9 mouse cellular contexts compared by ENCODE assay signal in genomic region chr3:96551203-96551602, GRCm38 (mm10). TPM values are rescaled to one million over a fixed set of nuclear protein-coding genes. Genes with fewer than 3 reads are reported as not detected.
DNase-seq lines count a peak whose midpoint lies in the region; ATAC-seq and TF ChIP-seq lines count a peak whose summit lies in the region.
"Had no signal": no experiment of that assay in that cellular context is flagged by ENCODE, and none has a peak within 500 bp of the region (broad histone marks: within the 10 kb centered on the region; RNA-seq: fewer than 3 reads in every experiment).

No protein-coding gene starts in this region.

- no peaks in the 10 kb centered on the region for H3K9me3 ChIP-seq in embryonic facial prominence, embryonic 12.5 days
- H3K9me3 ChIP-seq in intestine, embryonic 16.5 days (ENCODE audit: control insufficient read depth, low read length) = no peaks in the 10 kb centered on the region
- H3K9me3 ChIP-seq: limb, embryonic 13.5 days had no signal

- H3K4me3 ChIP-seq in testis, adult 2 months (ENCODE audit: control insufficient read depth, low read depth, low read length) = no peak overlapping the region
- H3K4me3 ChIP-seq in embryonic facial prominence, embryonic 12.5 days = no peak overlapping the region
- H3K4me3 ChIP-seq in intestine, embryonic 16.5 days (ENCODE audit: low read length) = no peak overlapping the region
- H3K4me3 ChIP-seq: limb, embryonic 13.5 days had no signal

- TF ChIP-seq CTCF in testis, adult 2 months (IDR thresholded peaks at IDR 0.05; ENCODE audit: control insufficient read depth, insufficient read depth, insufficient replicate concordance, low read depth, low read length) = no peak

- DNase-seq in embryo, embryonic 10 days (ENCODE audit: low spot score) = peak; percentile 78
- no peak for DNase-seq in embryo, embryonic 9.5 days (ENCODE audit: extremely low spot score)
- no peak for DNase-seq in testis, postnatal 14 days (ENCODE audit: low spot score)
- peak; percentile 92 for DNase-seq in lung, postnatal 36 days
- peak; percentile 75 for DNase-seq in testis, postnatal 10 days (ENCODE audit: low spot score)

- no peaks in the 10 kb centered on the region; the same call in none of the 2 replicates for H3K4me1 ChIP-seq in testis, adult 2 months (ENCODE audit: control insufficient read depth, insufficient read depth, low read length)
- H3K4me1 ChIP-seq in embryonic facial prominence, embryonic 12.5 days = peaks cover 11% of the 10 kb centered on the region; the same call in 1 of the 2 replicates
- H3K4me1 ChIP-seq in intestine, embryonic 16.5 days (ENCODE audit: control insufficient read depth, insufficient read depth, low read length) = peaks cover 24% of the 10 kb centered on the region

- no peak for TF ChIP-seq POLR2A in testis, adult 2 months (IDR thresholded peaks at IDR 0.05; ENCODE audit: control insufficient read depth, low read depth, low read length)

- H3K27ac ChIP-seq in testis, adult 2 months (ENCODE audit: control insufficient read depth, insufficient read depth, low read depth, low read length) = peak overlapping the region; percentile 54; the same call in 1 of the 2 replicates
- H3K27ac ChIP-seq in embryonic facial prominence, embryonic 12.5 days = 0 out of 2 replicates have a peak overlapping the region, but pooled peaks have one; percentile 7
- no peak overlapping the region for H3K27ac ChIP-seq in intestine, embryonic 16.5 days (ENCODE audit: low read length)
- H3K27ac ChIP-seq: limb, embryonic 13.5 days had no signal

- H3K36me3 ChIP-seq in testis, adult 2 months (ENCODE audit: control insufficient read depth, insufficient read depth, low read length) = no peaks in the 10 kb centered on the region
- no peaks in the 10 kb centered on the region for H3K36me3 ChIP-seq in embryonic facial prominence, embryonic 12.5 days
- no peaks in the 10 kb centered on the region for H3K36me3 ChIP-seq in intestine, embryonic 16.5 days (ENCODE audit: control insufficient read depth, insufficient read depth, low read length)
- H3K36me3 ChIP-seq: limb, embryonic 13.5 days had no signal

- 12% methylated on average over 8 of the region's 8 CpGs for whole genome bisulfite sequencing in embryonic facial prominence, embryonic 12.5 days
- 10% methylated on average over 8 of the region's 8 CpGs for WGBS in intestine, embryonic 16.5 days

- H3K4me2 ChIP-seq in embryonic facial prominence, embryonic 12.5 days (replicated peaks) = no peak overlapping the region
- no peak overlapping the region for H3K4me2 ChIP-seq in intestine, embryonic 16.5 days (ENCODE audit: low read depth, low read length)
- H3K4me2 ChIP-seq: limb, embryonic 13.5 days had no signal

- ATAC-seq in embryonic facial prominence, embryonic 12.5 days (ENCODE audit: insufficient number of reproducible peaks, insufficient read depth, low FRiP score, low TSS enrichment) = no peak
- ATAC-seq in intestine, embryonic 16.5 days = peak; percentile 19; the same call in 1 of the 2 replicates

- no peaks in the 10 kb centered on the region for H3K27me3 ChIP-seq in testis, adult 2 months (ENCODE audit: control insufficient read depth, insufficient read depth, low read length)
- H3K27me3 ChIP-seq in embryonic facial prominence, embryonic 12.5 days = no peaks in the 10 kb centered on the region
- H3K27me3 ChIP-seq in intestine, embryonic 16.5 days (replicated peaks; ENCODE audit: control insufficient read depth, insufficient read depth, low read length) = no peaks in the 10 kb centered on the region
- H3K27me3 ChIP-seq: limb, embryonic 13.5 days had no signal

- H3K9ac ChIP-seq in embryonic facial prominence, embryonic 12.5 days = no peak overlapping the region
- H3K9ac ChIP-seq in intestine, embryonic 16.5 days (ENCODE audit: low read depth, low read length) = peak overlapping the region; percentile 3; the same call in 1 of the 2 replicates
- H3K9ac ChIP-seq: limb, embryonic 13.5 days had no signal

RNA-seq across cellular contexts. Expression of gene Txnip, which starts 6.6 kb away (rescaled TPM):
- 73.8 and 75.5 TPM in 2 replicates for polyA plus RNA-seq in testis, adult 2 months (2012; rRNA removed)
- polyA plus RNA-seq in embryonic facial prominence, embryonic 12.5 days (2016; fragmentation: Nextera tagmentation; extraction: Ambion mirVana) = 75.8 and 80.8 TPM in 2 replicates
- polyA plus RNA-seq in intestine, embryonic 16.5 days (2015; fragmentation: Nextera tagmentation; extraction: Ambion mirVana) = 146 and 152 TPM in 2 replicates

RNA-seq across cellular contexts. Expression of gene Gm16253, which starts 25.6 kb away (rescaled TPM):
- polyA plus RNA-seq in testis, adult 2 months (2012; rRNA removed) = not detected in 2 replicates
- 2.1 and 2.4 TPM in 2 replicates for polyA plus RNA-seq in embryonic facial prominence, embryonic 12.5 days (2016; fragmentation: Nextera tagmentation; extraction: Ambion mirVana)
- polyA plus RNA-seq in intestine, embryonic 16.5 days (2015; fragmentation: Nextera tagmentation; extraction: Ambion mirVana) = 0.45 and 0.97 TPM in 2 replicates

RNA-seq across cellular contexts. Expression of gene Hfe2, which starts 26.2 kb away (rescaled TPM):
- 7.8 and 9.0 TPM in 2 replicates for polyA plus RNA-seq in testis, adult 2 months (2012; rRNA removed)
- 3.2 and 4.0 TPM in 2 replicates for polyA plus RNA-seq in embryonic facial prominence, embryonic 12.5 days (2016; fragmentation: Nextera tagmentation; extraction: Ambion mirVana)
- 0.15 and 0.37 TPM in 2 replicates for polyA plus RNA-seq in intestine, embryonic 16.5 days (2015; fragmentation: Nextera tagmentation; extraction: Ambion mirVana)

RNA-seq across cellular contexts. Expression of gene Polr3gl, which starts 42.8 kb away (rescaled TPM):
- polyA plus RNA-seq in testis, adult 2 months (2012; rRNA removed) = 13.9 and 17.8 TPM in 2 replicates
- polyA plus RNA-seq in embryonic facial prominence, embryonic 12.5 days (2016; fragmentation: Nextera tagmentation; extraction: Ambion mirVana) = 49.8 and 52.1 TPM in 2 replicates
- polyA plus RNA-seq in intestine, embryonic 16.5 days (2015; fragmentation: Nextera tagmentation; extraction: Ambion mirVana) = 23.1 and 24.4 TPM in 2 replicates

RNA-seq across cellular contexts. Expression of gene Ankrd34a, which starts 45.2 kb away (rescaled TPM):
- 0.12 TPM in 1 of 2 replicates, not detected in the other for polyA plus RNA-seq in testis, adult 2 months (2012; rRNA removed)
- polyA plus RNA-seq in embryonic facial prominence, embryonic 12.5 days (2016; fragmentation: Nextera tagmentation; extraction: Ambion mirVana) = 2.1 and 2.3 TPM in 2 replicates
- 2.0 and 2.1 TPM in 2 replicates for polyA plus RNA-seq in intestine, embryonic 16.5 days (2015; fragmentation: Nextera tagmentation; extraction: Ambion mirVana)

Comparison
In these comparisons a context has a peak if more than half of its experiments do, and no peak if none do; other contexts are left out.
1. DNase-seq: peak in embryo, embryonic 10 days (single experiment), lung, postnatal 36 days (single experiment) and testis, postnatal 10 days (single experiment); none in embryo, embryonic 9.5 days (single experiment) and testis, postnatal 14 days (single experiment).